Mouse (Mus musculus) lung, embryonic 14.5 days (tissue): ENCODE measurements at regions not wholly inside any gene's neighbourhood (a gene's known extent, or its start where the extent isn't known, plus 50 kb on each side); places are given as distances from the start of the nearest gene placed in this dataset.

Source experiments
- ATAC-seq: fragments of 200-750 bp; cut with Nextera tagmentation; 2 replicates; pipeline ENCODE4 v1.8.0; 2017; ENCODE audit warnings: mild to moderate bottlenecking, moderate TSS enrichment, moderate library complexity; ENCODE audit not compliant: insufficient read depth
- DNase-seq: peaks from one replicate; pipeline ENCODE4 v3.0.0-alpha.2; 2015
- H3K27ac ChIP-seq: fragments of 300-500 bp; sonication (generic); 2 replicates; pipeline ENCODE4 v1.5.1; 2014; ENCODE audit warnings: low read depth, mild to moderate bottlenecking, moderate library complexity
- H3K27me3 ChIP-seq: fragments of 300-500 bp; sonication (generic); 2 replicates; pipeline ENCODE4 v1.6.1; 2014; ENCODE audit warnings: low read length, control low read depth; ENCODE audit not compliant: insufficient read depth
- H3K36me3 ChIP-seq: fragments of 300-500 bp; sonication (generic); 2 replicates; pipeline ENCODE4 v1.6.1; 2014; ENCODE audit warnings: control low read depth; ENCODE audit not compliant: insufficient read depth
- H3K4me1 ChIP-seq: fragments of 300-500 bp; sonication (generic); 2 replicates; pipeline ENCODE4 v1.6.1; 2014; ENCODE audit warnings: antibody characterized with exemption, control low read depth; ENCODE audit not compliant: insufficient read depth
- H3K4me2 ChIP-seq: fragments of 300-500 bp; sonication (generic); 2 replicates; pipeline ENCODE4 v1.6.1; 2014; ENCODE audit warnings: mild to moderate bottlenecking
- H3K4me3 ChIP-seq: fragments of 300-500 bp; sonication (generic); 2 replicates; pipeline ENCODE4 v1.5.1; 2014; ENCODE audit warnings: low read depth, low read length
- H3K9ac ChIP-seq: fragments of 300-500 bp; sonication (generic); 2 replicates; pipeline ENCODE4 v1.6.1; 2014
- H3K9me3 ChIP-seq: fragments of 300-500 bp; sonication (generic); 2 replicates; pipeline ENCODE4 v1.6.1; 2016; ENCODE audit warnings: low read depth, low read length, control low read depth
- CTCF ChIP-seq: IDR thresholded peaks from 2 replicates; pipeline ENCODE4 v1.5.1; 2016; ENCODE audit warnings: antibody characterized with exemption, low read depth
- WGBS: fragments of 180-500 bp; shearing (Covaris S2); extraction: QIAGEN DNeasy Blood & Tissue Kit; methylation state at CpG from one replicate; pipeline ENCODE4 v1.1.7; 2014; 5-methylcytosine and 5-hydroxymethylcytosine counted together

DNA sequence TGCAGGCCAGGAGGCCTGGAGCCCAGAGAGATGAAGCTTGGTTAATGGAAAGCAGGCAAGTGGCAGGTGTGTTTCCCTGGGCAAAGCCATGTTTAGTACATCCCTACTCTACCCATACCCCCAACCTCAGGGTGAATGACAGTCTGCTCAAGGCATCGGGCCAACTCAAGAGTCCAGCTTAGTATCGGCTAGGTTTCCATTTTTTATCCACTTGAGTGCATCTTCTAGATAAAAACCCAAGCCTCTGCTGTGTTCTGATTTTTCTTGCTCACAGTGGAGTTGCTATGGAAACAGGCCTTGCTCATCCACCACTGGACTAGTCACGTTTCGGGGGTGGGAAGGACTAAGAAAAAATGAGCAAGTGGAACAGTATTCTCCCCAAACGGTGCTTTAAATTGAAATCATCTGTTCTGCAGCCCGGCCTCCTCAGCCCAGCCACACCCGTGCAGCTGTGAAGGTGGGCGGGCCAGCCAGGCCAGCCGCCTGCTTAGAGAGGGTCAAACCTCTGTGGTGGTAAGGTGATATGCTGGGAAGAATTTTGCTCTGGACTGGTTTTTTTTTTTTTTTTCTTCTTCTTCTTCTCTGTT is 94.0 kb downstream of the Snx19 start:
- ATAC-seq: no peak
- no peak for TF ChIP-seq CTCF
- Histone ChIP-seq H3K4me1 (peaks cover 4% of the 10 kb centered on the region; the same call in 1 of the 2 replicates), H3K4me3 (no peak overlapping the region), H3K9ac (no peak overlapping the region), H3K27me3 (no peaks in the 10 kb centered on the region), H3K4me2 (no peak overlapping the region), H3K9me3 (no peaks in the 10 kb centered on the region), H3K27ac (no peak overlapping the region), H3K36me3 (no peaks in the 10 kb centered on the region)
- WGBS: 34% methylated on average over 9 of the region's 9 CpGs
- no peak for DNase-seq

DNA sequence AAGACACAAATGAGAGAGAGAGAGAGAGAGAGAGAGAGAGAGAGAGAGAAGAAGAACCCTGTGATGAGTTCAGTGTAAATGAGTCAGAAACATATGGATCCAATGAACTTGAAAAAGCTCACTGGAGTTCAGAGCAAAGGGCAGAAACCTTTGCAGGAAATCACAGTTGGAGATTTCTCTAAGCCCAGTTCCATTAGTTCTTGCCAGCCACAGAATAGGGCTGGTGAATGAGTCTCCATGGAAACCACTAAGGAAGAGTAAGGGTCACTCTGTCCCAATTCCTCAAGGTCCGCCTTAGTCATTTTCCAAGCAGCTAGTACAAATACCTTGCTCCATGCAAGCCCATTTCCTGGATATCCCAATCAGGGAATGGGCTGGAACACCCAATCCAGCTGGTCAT is 93.2 kb downstream of the Snx19 start:
- no peak for DNase-seq
- 83% methylated on average over 1 of the region's 1 CpGs for WGBS
- no peaks in the 10 kb centered on the region for H3K36me3 ChIP-seq
- H3K9ac ChIP-seq: no peak overlapping the region
- TF ChIP-seq CTCF: no peak
- H3K4me2 ChIP-seq: no peak overlapping the region
- no peak overlapping the region for H3K27ac ChIP-seq
- no peak overlapping the region for H3K4me3 ChIP-seq
- peaks cover 4% of the 10 kb centered on the region; the same call in 1 of the 2 replicates for H3K4me1 ChIP-seq
- no peaks in the 10 kb centered on the region for H3K9me3 ChIP-seq
- no peak for ATAC-seq
- no peaks in the 10 kb centered on the region for H3K27me3 ChIP-seq

DNA sequence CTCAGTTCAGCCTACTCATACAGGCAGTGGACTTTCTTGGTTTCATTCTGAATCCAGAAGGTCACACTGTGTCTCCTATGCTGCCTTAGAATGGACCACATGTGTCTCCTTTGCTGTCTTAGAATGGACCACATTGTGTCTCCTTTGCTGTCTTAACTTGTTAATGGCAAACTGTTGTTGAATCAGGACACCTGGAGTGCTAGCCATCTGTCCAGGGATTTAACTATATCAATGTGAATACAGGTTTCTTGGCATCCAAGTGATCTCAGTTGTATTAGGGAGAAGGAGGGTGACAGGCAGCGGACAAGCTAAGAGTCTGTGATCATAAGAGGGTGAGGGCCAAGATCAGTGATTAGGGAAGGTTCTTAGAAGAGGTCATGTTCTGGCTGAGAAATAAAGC is 92.3 kb downstream of the Snx19 start:
- WGBS: 84% methylated on average over 1 of the region's 1 CpGs
- H3K4me3 ChIP-seq: no peak overlapping the region
- DNase-seq (no peak), ATAC-seq (no peak)
- H3K36me3 ChIP-seq: no peaks in the 10 kb centered on the region
- no peak overlapping the region for H3K4me2 ChIP-seq
- no peak for TF ChIP-seq CTCF
- no peaks in the 10 kb centered on the region for H3K4me1 ChIP-seq
- no peaks in the 10 kb centered on the region for H3K27me3 ChIP-seq
- H3K27ac ChIP-seq: no peak overlapping the region
- H3K9ac ChIP-seq: no peak overlapping the region
- H3K9me3 ChIP-seq: no peaks in the 10 kb centered on the region
